Mouse (Mus musculus): ENCODE measurements around the gene Tmem167b.

- TF ChIP-seq CTCF (IDR thresholded peaks at IDR 0.05; ENCODE audit: low read depth, low read length), result peak; percentile 22
- TF ChIP-seq TAL1 (conservative IDR thresholded peaks at IDR 0.05; ENCODE audit: low read depth, low read length), result no peak
- TF ChIP-seq POLR2AphosphoS5 (IDR thresholded peaks at IDR 0.05; ENCODE audit: insufficient replicate concordance, low read depth, low read length), result no peak
- TF ChIP-seq GATA1 (IDR thresholded peaks at IDR 0.05; ENCODE audit: borderline replicate concordance, low read length), result no peak
- no peak for TF ChIP-seq GATA2 (IDR thresholded peaks at IDR 0.05; ENCODE audit: borderline replicate concordance, low read depth, low read length)
These were observed 1.0 kb upstream of the Tmem167b start for GRCm38 (mm10) chr3:108563309-108563708.
